Mouse (Mus musculus): ENCODE measurements around the gene Kcnd3.

- TF ChIP-seq GATA1 (IDR thresholded peaks at IDR 0.05; ENCODE audit: borderline replicate concordance, low read length) (no peak), FLI1 (IDR thresholded peaks at IDR 0.05; ENCODE audit: low read length) (no peak)
Observed at GRCm38 (mm10) chr3:105707590-105707989, 255.5 kb downstream of the Kcnd3 start.

Measured in megakaryocyte, embryonic 14.5 days (primary cell).